Comparison of ENCODE assay signal across 13 mouse cellular contexts in the genomic region with DNA sequence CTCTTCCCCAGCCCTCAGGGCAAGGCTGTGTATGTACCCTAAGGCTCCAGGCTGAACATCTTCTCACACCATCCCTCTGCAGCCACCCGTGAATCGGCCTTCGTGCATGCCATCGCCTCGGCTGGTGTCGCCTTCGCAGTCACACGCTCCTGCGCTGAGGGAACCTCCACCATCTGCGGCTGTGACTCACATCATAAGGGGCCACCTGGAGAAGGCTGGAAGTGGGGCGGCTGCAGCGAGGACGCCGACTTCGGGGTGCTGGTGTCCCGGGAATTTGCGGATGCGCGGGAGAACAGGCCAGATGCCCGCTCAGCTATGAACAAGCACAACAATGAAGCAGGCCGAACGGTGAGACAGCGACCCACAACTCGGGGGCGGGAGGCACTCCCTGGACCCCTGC. TPM values are rescaled to one million over a fixed set of nuclear protein-coding genes. Genes with fewer than 3 reads are reported as not detected.
A peak's percentile ranks its signal among the peaks of the same experiment; 100 is the strongest.
DNase-seq lines count a peak whose midpoint lies in the region; ATAC-seq lines count a peak whose summit lies in the region.
"Had no signal": no experiment of that assay in that cellular context is flagged by ENCODE, and none has a peak within 500 bp of the region (broad histone marks: within the 10 kb centered on the region; RNA-seq: fewer than 3 reads in every experiment).

No protein-coding gene starts in this region.

- no peak overlapping the region for H3K27ac ChIP-seq in forebrain, embryonic 13.5 days
- H3K27ac ChIP-seq in forebrain, embryonic 16.5 days (ENCODE audit: low read length): no peak overlapping the region
- peak overlapping the region; percentile 88; the same call in 1 of the 2 replicates for H3K27ac ChIP-seq in midbrain, embryonic 14.5 days (replicated peaks; ENCODE audit: low read depth, low read length)
- H3K27ac ChIP-seq: liver, embryonic 12.5 days had no signal

- ATAC-seq in forebrain, embryonic 13.5 days: no peak
- ATAC-seq in forebrain, embryonic 16.5 days: no peak
- ATAC-seq in midbrain, embryonic 14.5 days (ENCODE audit: low FRiP score, low TSS enrichment): no peak
- ATAC-seq: liver, embryonic 12.5 days had no signal

- H3K4me1 ChIP-seq in forebrain, embryonic 13.5 days: peaks cover 37% of the 10 kb centered on the region
- H3K4me1 ChIP-seq in forebrain, embryonic 16.5 days (replicated peaks; ENCODE audit: control insufficient read depth, insufficient read depth, low read length): peaks cover 27% of the 10 kb centered on the region
- peaks cover 39% of the 10 kb centered on the region for H3K4me1 ChIP-seq in midbrain, embryonic 14.5 days (ENCODE audit: control insufficient read depth, insufficient read depth, low read length)

- no peaks in the 10 kb centered on the region for H3K9me3 ChIP-seq in forebrain, embryonic 13.5 days (replicated peaks)
- no peaks in the 10 kb centered on the region for H3K9me3 ChIP-seq in forebrain, embryonic 16.5 days (ENCODE audit: control insufficient read depth, low read length)
- H3K9me3 ChIP-seq in midbrain, embryonic 14.5 days (ENCODE audit: control insufficient read depth, low read length): no peaks in the 10 kb centered on the region
- H3K9me3 ChIP-seq: liver, embryonic 12.5 days had no signal

- no peak overlapping the region for H3K9ac ChIP-seq in forebrain, embryonic 13.5 days
- H3K9ac ChIP-seq in forebrain, embryonic 16.5 days (replicated peaks; ENCODE audit: low read depth, low read length): no peak overlapping the region; the same call in 1 of the 2 replicates
- H3K9ac ChIP-seq in midbrain, embryonic 14.5 days (replicated peaks; ENCODE audit: low read length): no peak overlapping the region; the same call in 1 of the 2 replicates
- H3K9ac ChIP-seq: liver, embryonic 12.5 days had no signal

- H3K4me2 ChIP-seq in forebrain, embryonic 13.5 days: peak overlapping the region; percentile 96; the same call in 1 of the 2 replicates
- H3K4me2 ChIP-seq in forebrain, embryonic 16.5 days (ENCODE audit: low read length): no peak overlapping the region
- H3K4me2 ChIP-seq in midbrain, embryonic 14.5 days (ENCODE audit: low read length): no peak overlapping the region

- no peak overlapping the region for H3K4me3 ChIP-seq in forebrain, embryonic 13.5 days
- H3K4me3 ChIP-seq in forebrain, embryonic 16.5 days (replicated peaks; ENCODE audit: low read length): no peak overlapping the region
- no peak overlapping the region for H3K4me3 ChIP-seq in midbrain, embryonic 14.5 days (replicated peaks; ENCODE audit: low read depth, low read length)
- H3K4me3 ChIP-seq: liver, embryonic 12.5 days had no signal

- H3K27me3 ChIP-seq in forebrain, embryonic 13.5 days: peaks cover 89% of the 10 kb centered on the region
- peaks cover 31% of the 10 kb centered on the region for H3K27me3 ChIP-seq in forebrain, embryonic 16.5 days (replicated peaks; ENCODE audit: control insufficient read depth, insufficient read depth, low read length)
- H3K27me3 ChIP-seq in midbrain, embryonic 14.5 days (ENCODE audit: control insufficient read depth, insufficient read depth, low read length): peaks cover 11% of the 10 kb centered on the region; the same call in 1 of the 2 replicates

- DNase-seq in retina, embryonic 14.5 days (ENCODE audit: low spot score): peak; percentile 10
- no peak for DNase-seq in retina, postnatal 1 day
- peak; percentile 19 for DNase-seq in midbrain, embryonic 14.5 days
- DNase-seq in right cerebral cortex, postnatal 4 days: peak; percentile 12
- no peak for DNase-seq in heart, postnatal 4 days
- no peak for DNase-seq in cerebellum, postnatal 10 days
- DNase-seq: cerebellum, postnatal 14 days; kidney, adult 9 months had no signal

- WGBS in forebrain, embryonic 13.5 days: 32% methylated on average over 25 of the region's 25 CpGs
- WGBS in forebrain, embryonic 16.5 days: 30% methylated on average over 25 of the region's 25 CpGs
- 48% methylated on average over 25 of the region's 25 CpGs for WGBS in midbrain, embryonic 14.5 days

- no peaks in the 10 kb centered on the region for H3K36me3 ChIP-seq in forebrain, embryonic 13.5 days (ENCODE audit: poor library complexity, severe bottlenecking)
- H3K36me3 ChIP-seq in forebrain, embryonic 16.5 days (ENCODE audit: control insufficient read depth, insufficient read depth): no peaks in the 10 kb centered on the region
- H3K36me3 ChIP-seq in midbrain, embryonic 14.5 days (ENCODE audit: control insufficient read depth, insufficient read depth, low read length): peaks cover 11% of the 10 kb centered on the region
- H3K36me3 ChIP-seq: liver, embryonic 12.5 days had no signal

RNA-seq across cellular contexts. Expression of a gene that starts 37.3 kb away (rescaled TPM):
- 6.5 TPM in 2 replicates for polyA plus RNA-seq in forebrain, embryonic 13.5 days (2015; fragmentation: Nextera tagmentation; extraction: Ambion mirVana)
- polyA plus RNA-seq in forebrain, embryonic 16.5 days (2015; fragmentation: Nextera tagmentation; extraction: Ambion mirVana): 2.1 and 2.9 TPM in 2 replicates
- 14.5 and 15.0 TPM in 2 replicates for polyA plus RNA-seq in midbrain, embryonic 14.5 days (2014; fragmentation: Nextera tagmentation; extraction: Ambion mirVana)
- not detected for total RNA-seq in heart, postnatal 4 days (2021)
- total RNA-seq: granulocyte monocyte progenitor cell, adult 5-6 weeks; heart, postnatal 25 days had no signal

Comparison
In these comparisons a context has a peak if more than half of its experiments do, and no peak if none do; other contexts are left out.
1. DNase-seq: peak in retina, embryonic 14.5 days (single experiment), midbrain, embryonic 14.5 days (single experiment) and right cerebral cortex, postnatal 4 days (single experiment); none in retina, postnatal 1 day (single experiment), heart, postnatal 4 days (single experiment) and cerebellum, postnatal 10 days (0 of 2).